Mouse (Mus musculus) ES-E14 (cell line): Measurements from ENCODE around the gene Gabbr1. TPM values are rescaled to one million over a fixed set of nuclear protein-coding genes. Genes with fewer than 3 reads are reported as not detected.

Experiments
- DNase-seq: peaks from one replicate; pipeline ENCODE4 v3.0.0-alpha.2; 2013; ENCODE audit warnings: low read depth, low spot score
- H3K27ac ChIP-seq: 2 replicates; pipeline ENCODE4 v1.5.1; 2012; ENCODE audit warnings: low read depth, mild to moderate bottlenecking, low read length, moderate library complexity, mixed read lengths; ENCODE audit not compliant: poor library complexity, insufficient read depth, severe bottlenecking
- H3K36me3 ChIP-seq: 2 replicates; pipeline ENCODE4 v1.6.1; 2012; ENCODE audit warnings: mild to moderate bottlenecking, low read length, moderate library complexity, mixed read lengths; ENCODE audit not compliant: control insufficient read depth, poor library complexity, insufficient read depth, severe bottlenecking
- H3K4me1 ChIP-seq, 2 experiments: fragments of 150-350 bp in 1 of 2; sonication (generic) in 1 of 2; 2 replicates each; pipeline ENCODE4 v1.6.1; 2012; ENCODE audit warnings: low read length in 2 of 2, mild to moderate bottlenecking in 1 of 2, mixed read lengths in 1 of 2; ENCODE audit not compliant: control insufficient read depth in 2 of 2, insufficient read depth in 2 of 2, poor library complexity in 1 of 2
- H3K4me3 ChIP-seq, 2 experiments: fragments of 150-350 bp in 1 of 2; sonication (generic) in 1 of 2; 2 replicates each; pipeline ENCODE4 v1.5.1; 2012; ENCODE audit warnings: low read length in 2 of 2, low read depth in 1 of 2, mild to moderate bottlenecking in 1 of 2, mixed read lengths in 1 of 2; ENCODE audit not compliant: insufficient read depth in 1 of 2, poor library complexity in 1 of 2, severe bottlenecking in 1 of 2
- H3K9ac ChIP-seq: 2 replicates; pipeline ENCODE4 v1.6.1; 2012; ENCODE audit warnings: low read depth, mild to moderate bottlenecking, low read length, mixed read lengths; ENCODE audit not compliant: poor library complexity, insufficient read depth, severe bottlenecking
- H3K9me3 ChIP-seq: fragments of 150-350 bp; sonication (generic); 2 replicates; pipeline ENCODE4 v1.6.1; 2012; ENCODE audit warnings: low read depth, mild to moderate bottlenecking, low read length; ENCODE audit not compliant: control insufficient read depth, insufficient read depth
- CHD2 ChIP-seq: IDR thresholded peaks from 2 replicates; pipeline ENCODE4 v1.6.1; 2014; ENCODE audit warnings: mild to moderate bottlenecking, low read depth, low read length, inconsistent platforms
- HCFC1 ChIP-seq: IDR thresholded peaks from 2 replicates; pipeline ENCODE4 v1.6.1; 2012; ENCODE audit warnings: low read length, inconsistent platforms, borderline replicate concordance; ENCODE audit not compliant: insufficient read depth
- MAFK ChIP-seq: IDR thresholded peaks from 2 replicates; pipeline ENCODE4 v1.6.1; 2014; ENCODE audit warnings: mild to moderate bottlenecking, low read depth, low read length, inconsistent platforms; ENCODE audit not compliant: insufficient read depth
- ZC3H11A ChIP-seq: IDR thresholded peaks from 2 replicates; pipeline ENCODE4 v1.6.1; 2012; ENCODE audit warnings: low read depth, mild to moderate bottlenecking, inconsistent platforms, low read length, borderline replicate concordance
- ZNF384 ChIP-seq: IDR thresholded peaks from 2 replicates; pipeline ENCODE4 v1.6.1; 2012; ENCODE audit warnings: low read depth, low read length, inconsistent platforms
- in situ Hi-C, 2 experiments: fragments of 600-800 bp; cut with MboI; formaldehyde crosslinking; loops; one replicate each; pipeline ENCODE4 v1.15.1; 2025; ENCODE audit warnings: low sequenced_read_pairs in 2 of 2, inconsistent platforms in 1 of 2; ENCODE audit not compliant: unreplicated experiment in 2 of 2
- total RNA-seq: library from RNA; depleted of rRNA; stranded (reverse); fragments of 300-350 nt; gene quantifications from 2 replicates; pipeline ENCODE4 v1.2.3, GENCODE M21; 2012

The Gabbr1 gene
- total RNA-seq, 1 experiment = 60.9 TPM

GRCm38 (mm10) chr17:37028683-37029120 is 17.1 kb upstream of the Gabbr1 start:
- H3K4me1 ChIP-seq = peaks cover 6 to 8% of the 10 kb centered on the region in 2 experiments; a peak in 3 of 4 replicates
- H3K4me3 ChIP-seq = peak overlapping the region; percentile 52 to 58
- no peak for TF ChIP-seq ZC3H11A
- no peak for TF ChIP-seq ZNF384
- peak; percentile 96 for TF ChIP-seq CHD2
- no peak for TF ChIP-seq HCFC1
- TF ChIP-seq MAFK = no peak
- peak overlapping the region; percentile 77 for H3K9ac ChIP-seq
- peak overlapping the region; percentile 100 for H3K27ac ChIP-seq
- DNase-seq = peak; percentile 99
- H3K9me3 ChIP-seq = no peaks in the 10 kb centered on the region
- no peaks in the 10 kb centered on the region for H3K36me3 ChIP-seq
- in situ Hi-C loops = no loop called here

- peak overlapping the region; percentile 100; the same call in 1 of the 2 replicates for H3K27ac ChIP-seq
- peak overlapping the region; percentile 77; the same call in 1 of the 2 replicates for H3K9ac ChIP-seq
- H3K9me3 ChIP-seq = no peaks in the 10 kb centered on the region
- TF ChIP-seq HCFC1 = no peak
- TF ChIP-seq ZNF384 = peak; percentile 54; the same call in 1 of the 2 replicates
- DNase-seq = no peak
- no peaks in the 10 kb centered on the region for H3K36me3 ChIP-seq
- peak overlapping the region; percentile 52 to 58; a peak in 3 of 4 replicates for H3K4me3 ChIP-seq
- in situ Hi-C loops = no loop called here
- H3K4me1 ChIP-seq = peaks cover 6 to 8% of the 10 kb centered on the region in 2 experiments; a peak in 3 of 4 replicates
These were observed 16.6 kb upstream of the Gabbr1 start for GRCm38 (mm10) chr17:37029162-37029561.

GRCm38 (mm10) chr17:37039127-37039894 is 6.5 kb upstream of the Gabbr1 start:
- Histone ChIP-seq H3K4me1 (no peaks in the 10 kb centered on the region), H3K9me3 (no peaks in the 10 kb centered on the region), H3K36me3 (no peaks in the 10 kb centered on the region), H3K9ac (no peak overlapping the region), H3K4me3 (no peak overlapping the region), H3K27ac (no peak overlapping the region)
- in situ Hi-C loops = no loop called here
- DNase-seq = no peak
- TF ChIP-seq MAFK (no peak), ZC3H11A (no peak), CHD2 (no peak), ZNF384 (no peak), HCFC1 (no peak)

- no peak for TF ChIP-seq HCFC1
- TF ChIP-seq CHD2 = no peak
- H3K27ac ChIP-seq = peak overlapping the region; percentile 76; the same call in 1 of the 2 replicates
- peaks cover 2 to 9% of the 10 kb centered on the region in 2 experiments; a peak in 2 of 4 replicates for H3K4me1 ChIP-seq
- H3K9me3 ChIP-seq = no peaks in the 10 kb centered on the region
- peak overlapping the region; percentile 74; the same call in 1 of the 2 replicates for H3K9ac ChIP-seq
- in situ Hi-C loops = no loop called here
- peak overlapping the region; percentile 92 to 97; a peak in 3 of 4 replicates for H3K4me3 ChIP-seq
- peaks cover 6% of the 10 kb centered on the region for H3K36me3 ChIP-seq
- no peak for DNase-seq
These were observed 1.0 kb upstream of the Gabbr1 start for GRCm38 (mm10) chr17:37044651-37045244.
